Mouse (Mus musculus) retina, adult 2 months (tissue): ENCODE measurements around the gene H2-D1.
"Not testable (repeated sequence)": the region's sequence is repeated elsewhere in the genome, so short reads cannot be mapped to it uniquely, and the experiment has no call there.

Experiments
- DNase-seq: peaks from one replicate; pipeline ENCODE4 v3.0.0-alpha.2; 2012; ENCODE audit warnings: low read depth, low spot score

Gene H2-D1

GRCm38 (mm10) chr17:35303756-35304350 lies 41.3 kb downstream of the H2-D1 start:
- DNase-seq: no peak

DNA sequence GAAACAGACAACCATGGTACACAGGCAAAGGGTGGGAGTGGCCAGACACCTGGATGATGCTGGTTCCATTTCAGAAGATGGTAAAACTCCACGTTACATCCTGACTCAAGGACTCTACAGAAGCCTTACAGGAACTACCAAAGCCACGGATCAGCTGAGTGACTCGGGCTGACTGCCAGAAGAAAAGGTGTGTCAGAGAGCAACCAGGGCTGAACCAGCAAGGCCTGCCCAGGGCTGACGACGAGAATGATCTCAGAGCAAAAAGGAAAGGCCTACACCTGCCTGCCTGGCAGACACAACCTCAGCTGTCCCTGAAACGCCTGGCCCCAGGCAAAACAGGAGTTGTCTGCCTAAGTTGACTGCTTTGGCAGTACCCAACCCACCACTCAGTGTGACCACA lies 41.9 kb downstream of the H2-D1 start:
- DNase-seq: no peak

- DNase-seq: not testable (repeated sequence)
These were observed 42.4 kb downstream of the H2-D1 start for GRCm38 (mm10) chr17:35304921-35305320.
